ENCODE assay signal across 10 mouse cellular contexts in genomic region chr5:110434816-110435215, GRCm38 (mm10). TPM values are rescaled to one million over a fixed set of nuclear protein-coding genes. Genes with fewer than 3 reads are reported as not detected.
A peak's percentile ranks its signal among the peaks of the same experiment; 100 is the strongest.
DNase-seq lines count a peak whose midpoint lies in the region; ATAC-seq and TF ChIP-seq lines count a peak whose summit lies in the region.
"Had no signal": no experiment of that assay in that cellular context is flagged by ENCODE, and none has a peak within 500 bp of the region (broad histone marks: within the 10 kb centered on the region; RNA-seq: fewer than 3 reads in every experiment).

No protein-coding gene starts in this region.

- H3K4me1 ChIP-seq in kidney, postnatal 0 days (replicated peaks; ENCODE audit: insufficient read depth, low read length) = 0 out of 2 replicates have a peak, but pooled peaks cover 5% of the 10 kb centered on the region
- H3K4me1 ChIP-seq in ES-Bruce4 (ENCODE audit: control insufficient read depth, insufficient read depth, low read length) = peaks cover 14% of the 10 kb centered on the region

- peak; percentile 63 for DNase-seq in kidney, postnatal 0 days (ENCODE audit: low spot score)
- DNase-seq in kidney, postnatal 25 days = no peak
- DNase-seq in gastrocnemius, postnatal 36 days = no peak
- DNase-seq: adrenal gland, postnatal 36 days; heart, postnatal 14 days had no signal

- no peak for TF ChIP-seq EP300 in ES-Bruce4 (IDR thresholded peaks at IDR 0.05; ENCODE audit: insufficient read depth, low read depth, low read length)

- H3K4me3 ChIP-seq in kidney, postnatal 0 days (replicated peaks; ENCODE audit: low read depth, low read length) = no peak overlapping the region
- no peak overlapping the region for H3K4me3 ChIP-seq in ES-Bruce4 (ENCODE audit: low read depth, low read length)
- H3K4me3 ChIP-seq: midbrain, embryonic 12.5 days had no signal

- no peaks in the 10 kb centered on the region for H3K27me3 ChIP-seq in kidney, postnatal 0 days (ENCODE audit: insufficient read depth, low read length)
- no peaks in the 10 kb centered on the region for H3K27me3 ChIP-seq in ES-Bruce4 (ENCODE audit: control insufficient read depth, insufficient read depth, low read length, poor library complexity, severe bottlenecking)
- H3K27me3 ChIP-seq: midbrain, embryonic 12.5 days had no signal

- no peak for TF ChIP-seq POLR2A in ES-Bruce4 (IDR thresholded peaks at IDR 0.05; ENCODE audit: insufficient read depth, low read length)

- H3K9ac ChIP-seq in kidney, postnatal 0 days (ENCODE audit: low read depth, low read length) = no peak overlapping the region
- 0 out of 2 replicates have a peak overlapping the region, but pooled peaks have one; percentile 33 for H3K9ac ChIP-seq in ES-Bruce4 (ENCODE audit: low read depth, poor library complexity, severe bottlenecking)
- H3K9ac ChIP-seq: midbrain, embryonic 12.5 days had no signal

- intact Hi-C loops in gastrocnemius, postnatal 36 days (cut with DNase I) = no loop called here

- TF ChIP-seq CTCF in kidney, postnatal 0 days (IDR thresholded peaks at IDR 0.05; ENCODE audit: low read depth) = peak; percentile 62
- no peak for TF ChIP-seq CTCF in ES-Bruce4 (IDR thresholded peaks at IDR 0.05; ENCODE audit: low read depth, low read length)

- no peaks in the 10 kb centered on the region for H3K9me3 ChIP-seq in kidney, postnatal 0 days (replicated peaks; ENCODE audit: low read length)
- H3K9me3 ChIP-seq in ES-Bruce4 (replicated peaks; ENCODE audit: control insufficient read depth, insufficient read depth, low read length, poor library complexity, severe bottlenecking) = no peaks in the 10 kb centered on the region
- H3K9me3 ChIP-seq: midbrain, embryonic 12.5 days had no signal

- no peak overlapping the region for H3K27ac ChIP-seq in kidney, postnatal 0 days
- no peak overlapping the region for H3K27ac ChIP-seq in ES-Bruce4 (ENCODE audit: insufficient read depth, low read length)
- H3K27ac ChIP-seq: midbrain, embryonic 12.5 days had no signal

- H3K36me3 ChIP-seq in kidney, postnatal 0 days (ENCODE audit: insufficient read depth, low read length) = peaks cover 26% of the 10 kb centered on the region; the same call in 1 of the 2 replicates
- peaks cover 14% of the 10 kb centered on the region; the same call in 1 of the 2 replicates for H3K36me3 ChIP-seq in ES-Bruce4 (ENCODE audit: control insufficient read depth, insufficient read depth, low read length, poor library complexity, severe bottlenecking)

- no peak for ATAC-seq in kidney, postnatal 0 days (replicated peaks; ENCODE audit: low FRiP score, low read depth)
- peak; percentile 32 for ATAC-seq in activated CD4-positive, CD25-positive, alpha-beta regulatory T cell, adult 4 months
- ATAC-seq in megakaryocyte-erythroid progenitor cell, adult 5-6 weeks (replicated peaks; ENCODE audit: low FRiP score, low TSS enrichment, poor library complexity, severe bottlenecking) = peak; percentile 51; the same call in 1 of the 2 replicates
- ATAC-seq in erythroblast, adult 5-6 weeks (replicated peaks; ENCODE audit: low FRiP score, poor library complexity, severe bottlenecking) = no peak

- no peak overlapping the region for H3K4me2 ChIP-seq in kidney, postnatal 0 days (ENCODE audit: low read length)
- H3K4me2 ChIP-seq: midbrain, embryonic 12.5 days had no signal

RNA-seq across cellular contexts. Expression of gene Fbrsl1, which starts 13.5 kb away (rescaled TPM):
- polyA plus RNA-seq in kidney, postnatal 0 days (2015; fragmentation: Nextera tagmentation; extraction: Ambion mirVana) = 11.8 and 14.0 TPM in 2 replicates
- 51.7 and 65.7 TPM in 2 replicates for polyA plus RNA-seq in ES-Bruce4 (2011; ENCODE audit: insufficient read depth, insufficient read length, low read depth, missing spikeins)
- 1 to 10 TPM; 5.1 to 5.8 TPM for polyA plus RNA-seq in activated CD4-positive, CD25-positive, alpha-beta regulatory T cell, adult 4 months (2017; shearing (Covaris generic))
- total RNA-seq in megakaryocyte-erythroid progenitor cell, adult 5-6 weeks (2014; fragmentation: Nextera tagmentation) = 32.2 and 37.6 TPM in 2 replicates
- total RNA-seq in megakaryocyte-erythroid progenitor cell, adult 5-6 weeks (2017) = 3.1 and 9.8 TPM in 2 replicates
- 6.3 and 9.6 TPM in 2 replicates for total RNA-seq in erythroblast, adult 5-6 weeks (2015; ENCODE audit: low replicate concordance)
- total RNA-seq in erythroblast, adult 5-6 weeks (2017; ENCODE audit: low replicate concordance) = 4.9 and 7.9 TPM in 2 replicates
- total RNA-seq in gastrocnemius, postnatal 36 days (2021) = 10 to 100 TPM; 30.4 to 32.9 TPM

Comparison
In these comparisons a context has a peak if more than half of its experiments do, and no peak if none do; other contexts are left out.
1. ATAC-seq: peak in activated CD4-positive, CD25-positive, alpha-beta regulatory T cell, adult 4 months (single experiment) and megakaryocyte-erythroid progenitor cell, adult 5-6 weeks (single experiment); none in kidney, postnatal 0 days (single experiment) and erythroblast, adult 5-6 weeks (single experiment).